Mouse (Mus musculus): Measurements from ENCODE around the gene Rexo1. TPM values are rescaled to one million over a fixed set of nuclear protein-coding genes. Genes with fewer than 3 reads are reported as not detected.
"Not testable (repeated sequence)": the region's sequence is repeated elsewhere in the genome, so short reads cannot be mapped to it uniquely, and the experiment has no call there.

Rexo1 gene
- polyA plus RNA-seq, 1 experiment = 188 TPM

DNA sequence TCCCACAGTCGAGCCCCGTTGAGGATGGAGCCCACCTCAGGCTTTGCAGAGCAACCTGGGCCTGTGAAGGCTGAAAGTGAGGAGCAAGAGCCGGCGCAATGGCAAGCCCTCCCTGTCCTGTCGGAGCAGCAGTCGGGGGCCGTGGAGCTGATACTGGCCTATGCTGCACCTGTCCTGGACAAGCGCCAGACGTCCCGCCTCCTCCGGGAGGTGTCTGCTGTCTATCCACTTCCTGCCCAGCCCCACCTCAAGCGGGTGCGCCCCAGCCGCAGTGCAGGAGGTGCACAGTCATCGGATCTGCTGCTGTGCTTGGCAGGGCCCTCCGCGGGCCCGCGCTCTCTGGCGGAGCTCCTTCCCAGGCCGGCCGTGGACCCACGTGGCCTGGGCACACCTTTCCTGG, 44.9 kb upstream of the Rexo1 start:
- no peaks in the 10 kb centered on the region for H3K36me3 ChIP-seq (ENCODE audit: control insufficient read depth, insufficient read depth, low read length)
- DNase-seq = peak; percentile 65
- peak overlapping the region; percentile 28 for H3K4me3 ChIP-seq (ENCODE audit: control insufficient read depth, insufficient read depth, low read length)
- H3K27me3 ChIP-seq (ENCODE audit: control insufficient read depth, insufficient read depth, low read length) = no peaks in the 10 kb centered on the region
- 33% methylated on average over 23 of the region's 23 CpGs for WGBS
- H3K27ac ChIP-seq (ENCODE audit: control insufficient read depth, insufficient read depth, low read length) = no peak overlapping the region
- peaks cover 76% of the 10 kb centered on the region for H3K4me1 ChIP-seq (replicated peaks; ENCODE audit: control insufficient read depth, insufficient read depth, low read length)
- TF ChIP-seq POLR2A (IDR thresholded peaks at IDR 0.05; ENCODE audit: control insufficient read depth, extremely low read depth, insufficient read depth, low read length, poor library complexity) = peak; percentile 42; the same call in 1 of the 2 replicates
- TF ChIP-seq CTCF (IDR thresholded peaks at IDR 0.05; ENCODE audit: borderline replicate concordance, control insufficient read depth, extremely low read depth, insufficient read depth, low read length, poor library complexity) = 0 out of 2 replicates have a peak, but pooled peaks have one; percentile 44

DNA sequence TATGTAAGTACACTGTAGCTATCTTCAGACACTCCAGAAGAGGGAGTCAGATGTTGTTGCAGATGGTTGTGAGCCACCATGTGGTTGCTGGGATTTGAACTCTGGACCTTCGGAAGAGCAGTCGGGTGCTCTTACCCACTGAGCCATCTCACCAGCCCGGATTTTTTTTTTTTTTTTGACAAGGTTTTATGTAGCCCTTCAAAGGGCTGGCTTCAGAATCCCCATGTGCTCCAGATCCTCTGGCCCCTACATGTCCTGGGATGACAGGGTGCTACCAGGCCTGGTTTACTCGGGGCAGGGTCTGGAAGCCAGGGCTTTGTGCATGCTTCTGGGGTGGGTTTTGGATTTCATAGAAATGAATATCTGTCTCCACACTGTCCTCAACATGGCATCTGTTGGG, 44.4 kb upstream of the Rexo1 start, which contains the start of gene Gm49322:
Gene Gm49322, plus strand, starts transcription at position 301 of the 400 bp plus-strand sequence.
- peak within 1 kb of the TSS; percentile 28 for H3K4me3 ChIP-seq (ENCODE audit: control insufficient read depth, insufficient read depth, low read length)
- not testable (repeated sequence) for DNase-seq; H3K36me3 ChIP-seq (ENCODE audit: control insufficient read depth, insufficient read depth, low read length); H3K27ac ChIP-seq (ENCODE audit: control insufficient read depth, insufficient read depth, low read length); H3K27me3 ChIP-seq (ENCODE audit: control insufficient read depth, insufficient read depth, low read length)
- H3K4me1 ChIP-seq (replicated peaks; ENCODE audit: control insufficient read depth, insufficient read depth, low read length) = peaks cover 71% of the 10 kb centered on the region
- WGBS = 90% methylated on average over 4 of the region's 4 CpGs

DNA sequence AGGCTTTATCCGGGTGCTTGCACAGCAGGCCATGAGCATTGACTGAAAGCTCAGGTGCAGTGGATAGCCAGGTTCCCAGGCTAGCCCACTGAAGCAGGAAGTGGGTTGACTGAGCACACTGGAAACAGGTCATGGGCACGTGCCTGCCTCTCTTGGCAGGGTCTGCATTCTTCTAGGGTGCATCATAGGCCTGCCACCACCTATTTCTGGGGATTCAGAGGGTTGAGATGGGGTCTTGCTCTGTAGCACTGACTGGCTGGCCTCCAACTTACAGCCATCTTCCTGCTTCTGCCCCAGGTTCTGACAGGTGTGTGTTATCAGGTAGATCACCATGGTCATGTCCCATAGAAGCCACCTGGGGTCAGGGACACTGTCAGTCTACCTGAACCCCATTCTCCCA, 43.6 kb upstream of the Rexo1 start:
- TF ChIP-seq CTCF (IDR thresholded peaks at IDR 0.05; ENCODE audit: borderline replicate concordance, control insufficient read depth, extremely low read depth, insufficient read depth, low read length, poor library complexity) (no peak), POLR2A (IDR thresholded peaks at IDR 0.05; ENCODE audit: control insufficient read depth, extremely low read depth, insufficient read depth, low read length, poor library complexity) (no peak)
- Histone ChIP-seq H3K36me3 (ENCODE audit: control insufficient read depth, insufficient read depth, low read length) (no peaks in the 10 kb centered on the region), H3K27ac (ENCODE audit: control insufficient read depth, insufficient read depth, low read length) (no peak overlapping the region), H3K4me3 (ENCODE audit: control insufficient read depth, insufficient read depth, low read length) (no peak overlapping the region), H3K4me1 (replicated peaks; ENCODE audit: control insufficient read depth, insufficient read depth, low read length) (peaks cover 64% of the 10 kb centered on the region), H3K27me3 (ENCODE audit: control insufficient read depth, insufficient read depth, low read length) (no peaks in the 10 kb centered on the region)
- WGBS = 70% methylated on average over 2 of the region's 2 CpGs
- DNase-seq = no peak

DNA sequence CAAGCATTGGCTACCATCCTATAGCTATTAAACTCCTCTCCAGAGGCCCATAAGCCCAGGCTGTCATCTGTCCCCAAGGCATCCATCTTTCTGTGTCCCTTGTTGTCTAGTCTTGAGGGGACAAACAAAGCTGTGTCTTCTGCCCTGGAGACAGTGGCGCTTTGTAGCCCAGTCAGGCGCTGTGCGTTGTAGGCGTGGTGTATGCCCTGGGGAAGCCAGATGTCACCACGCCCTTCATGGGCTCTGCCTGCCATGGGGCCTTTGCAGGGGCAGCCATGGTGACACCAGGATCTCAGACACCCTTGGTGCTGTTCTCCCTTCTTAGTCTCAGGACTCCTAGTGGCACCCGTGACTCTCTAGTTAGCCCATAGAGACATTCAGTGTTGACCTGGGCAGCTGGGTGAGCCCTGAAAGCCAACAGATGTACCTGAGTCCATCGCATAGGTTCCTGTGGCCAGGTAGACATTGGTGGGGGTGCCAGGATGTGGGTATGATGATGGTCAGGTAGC, 42.7 kb upstream of the Rexo1 start:
- WGBS = 85% methylated on average over 7 of the region's 7 CpGs
- peak overlapping the region; percentile 89 for H3K27ac ChIP-seq (ENCODE audit: control insufficient read depth, insufficient read depth, low read length)
- H3K4me1 ChIP-seq (replicated peaks; ENCODE audit: control insufficient read depth, insufficient read depth, low read length) = peaks cover 54% of the 10 kb centered on the region
- H3K4me3 ChIP-seq (ENCODE audit: control insufficient read depth, insufficient read depth, low read length) = no peak overlapping the region
- no peaks in the 10 kb centered on the region for H3K36me3 ChIP-seq (ENCODE audit: control insufficient read depth, insufficient read depth, low read length)
- TF ChIP-seq POLR2A (IDR thresholded peaks at IDR 0.05; ENCODE audit: control insufficient read depth, extremely low read depth, insufficient read depth, low read length, poor library complexity) = no peak
- no peak for TF ChIP-seq CTCF (IDR thresholded peaks at IDR 0.05; ENCODE audit: borderline replicate concordance, control insufficient read depth, extremely low read depth, insufficient read depth, low read length, poor library complexity)
- no peak for DNase-seq
- no peaks in the 10 kb centered on the region for H3K27me3 ChIP-seq (ENCODE audit: control insufficient read depth, insufficient read depth, low read length)

DNA sequence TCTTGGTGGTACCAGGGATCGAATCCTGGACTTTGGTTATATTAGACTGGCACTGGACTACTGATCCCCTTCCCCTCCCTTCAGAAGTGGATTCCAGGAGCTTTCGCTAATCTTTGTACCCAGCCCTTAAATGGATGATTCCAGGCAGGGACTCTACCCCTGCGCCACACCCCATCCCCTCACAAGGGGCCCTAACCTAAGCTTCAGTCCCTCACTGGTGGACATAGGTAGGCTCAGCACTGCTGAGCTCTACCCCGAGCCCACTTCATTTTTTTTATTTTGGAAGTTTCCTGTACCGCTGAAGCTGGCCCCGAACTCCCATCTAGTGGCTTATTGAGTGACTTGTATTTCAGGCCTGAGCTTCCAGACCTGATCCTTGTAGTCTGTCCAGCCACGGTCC, 42.0 kb upstream of the Rexo1 start:
- peak overlapping the region; percentile 89 for H3K27ac ChIP-seq (ENCODE audit: control insufficient read depth, insufficient read depth, low read length)
- peaks cover 51% of the 10 kb centered on the region for H3K4me1 ChIP-seq (replicated peaks; ENCODE audit: control insufficient read depth, insufficient read depth, low read length)
- TF ChIP-seq POLR2A (IDR thresholded peaks at IDR 0.05; ENCODE audit: control insufficient read depth, extremely low read depth, insufficient read depth, low read length, poor library complexity) (no peak), CTCF (IDR thresholded peaks at IDR 0.05; ENCODE audit: borderline replicate concordance, control insufficient read depth, extremely low read depth, insufficient read depth, low read length, poor library complexity) (no peak)
- peak overlapping the region; percentile 33 for H3K4me3 ChIP-seq (ENCODE audit: control insufficient read depth, insufficient read depth, low read length)
- no peaks in the 10 kb centered on the region for H3K27me3 ChIP-seq (ENCODE audit: control insufficient read depth, insufficient read depth, low read length)
- no peak for DNase-seq
- no peaks in the 10 kb centered on the region for H3K36me3 ChIP-seq (ENCODE audit: control insufficient read depth, insufficient read depth, low read length)
- WGBS = 25% methylated on average over 7 of the region's 7 CpGs

DNA sequence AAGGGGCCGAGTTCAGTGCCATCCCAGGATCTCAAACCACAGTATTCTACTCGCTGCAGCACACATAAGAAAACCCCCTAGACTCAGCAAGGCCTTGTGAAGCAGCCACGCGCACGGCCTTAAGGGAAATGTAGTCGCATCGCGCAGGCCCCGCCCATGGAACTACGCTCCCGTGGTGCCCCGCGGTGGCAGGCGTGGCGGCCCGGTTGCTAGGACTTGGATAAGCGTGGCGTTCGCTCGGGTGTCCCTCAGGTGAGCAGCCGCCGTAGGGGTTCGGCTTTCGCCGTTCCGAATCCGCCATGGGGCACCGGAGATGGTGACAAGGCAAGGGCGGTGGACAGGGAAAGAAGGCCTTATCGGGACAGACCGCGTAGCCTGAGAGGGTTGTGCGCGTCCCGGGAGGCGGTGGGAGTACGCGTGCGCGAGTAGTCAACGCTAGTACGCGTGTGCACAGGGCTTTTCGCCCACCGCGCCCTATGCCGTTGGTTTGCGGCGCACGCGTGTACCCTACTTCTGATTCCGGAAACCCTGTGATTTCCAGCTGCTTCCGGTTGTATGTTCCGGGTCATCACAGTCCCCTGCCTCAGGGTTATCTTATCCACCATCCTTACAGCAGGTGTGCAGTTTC, 41.5 kb upstream of the Rexo1 start, which contains the start of the genes Scamp4 and Adat3:
Gene Scamp4, plus strand, starts transcription at position 175 of the 628 bp plus-strand sequence.
Gene Adat3, plus strand, starts transcription at position 183 of the 628 bp plus-strand sequence.
- H3K36me3 ChIP-seq (ENCODE audit: control insufficient read depth, insufficient read depth, low read length) = no peaks in the 10 kb centered on the region
- TF ChIP-seq POLR2A (IDR thresholded peaks at IDR 0.05; ENCODE audit: control insufficient read depth, extremely low read depth, insufficient read depth, low read length, poor library complexity) (no peak), CTCF (IDR thresholded peaks at IDR 0.05; ENCODE audit: borderline replicate concordance, control insufficient read depth, extremely low read depth, insufficient read depth, low read length, poor library complexity) (no peak)
- H3K4me1 ChIP-seq (replicated peaks; ENCODE audit: control insufficient read depth, insufficient read depth, low read length) = peaks cover 47% of the 10 kb centered on the region
- H3K27me3 ChIP-seq (ENCODE audit: control insufficient read depth, insufficient read depth, low read length) = no peaks in the 10 kb centered on the region
- peak within 1 kb of the TSS; percentile 70 for H3K4me3 ChIP-seq (ENCODE audit: control insufficient read depth, insufficient read depth, low read length)
- under 1% methylated on average over 54 of the region's 54 CpGs for WGBS
- peak within 1 kb of the TSS; percentile 89 for H3K27ac ChIP-seq (ENCODE audit: control insufficient read depth, insufficient read depth, low read length)
- DNase-seq = peak; percentile 95
